In genomic region chrX:7878495-7878894, GRCm38 (mm10) we compare ENCODE assay signal across 9 mouse cellular contexts. TPM values are rescaled to one million over a fixed set of nuclear protein-coding genes. Genes with fewer than 3 reads are reported as not detected.
DNase-seq lines count a peak whose midpoint lies in the region; ATAC-seq and TF ChIP-seq lines count a peak whose summit lies in the region.
"Had no signal": no experiment of that assay in that cellular context is flagged by ENCODE, and none has a peak within 500 bp of the region (broad histone marks: within the 10 kb centered on the region; RNA-seq: fewer than 3 reads in every experiment).

No protein-coding gene starts in this region.

- WGBS in embryonic facial prominence, embryonic 12.5 days, result 34% methylated on average over 21 of the region's 21 CpGs
- WGBS in hindbrain, postnatal 0 days, result 28% methylated on average over 21 of the region's 21 CpGs
- WGBS in midbrain, embryonic 12.5 days, result 20% methylated on average over 21 of the region's 21 CpGs

- H3K27ac ChIP-seq in gastrocnemius, adult 2 months, result peak overlapping the region; percentile 74; the same call in 1 of the 2 replicates
- H3K27ac ChIP-seq in embryonic facial prominence, embryonic 12.5 days, result no peak overlapping the region
- peak overlapping the region; percentile 60 for H3K27ac ChIP-seq in hindbrain, postnatal 0 days
- no peak overlapping the region for H3K27ac ChIP-seq in midbrain, embryonic 12.5 days (replicated peaks)

- DNase-seq in gastrocnemius, adult 2 months, result peak; percentile 30
- DNase-seq in gastrocnemius, postnatal 10 days, result no peak
- peak; percentile 28 to 35 for DNase-seq in spleen, postnatal 10 days (ENCODE audit: low spot score in 2 of 2)
- no peak for DNase-seq in spleen, postnatal 14 days (ENCODE audit: low spot score in 2 of 2)
- DNase-seq in hindbrain, postnatal 0 days (ENCODE audit: low spot score), result no peak
- no peak for DNase-seq in gastrocnemius, postnatal 36 days

- H3K4me3 ChIP-seq in gastrocnemius, adult 2 months, result peak overlapping the region; percentile 79
- peak overlapping the region; percentile 46 for H3K4me3 ChIP-seq in embryonic facial prominence, embryonic 12.5 days
- peak overlapping the region; percentile 53 for H3K4me3 ChIP-seq in hindbrain, postnatal 0 days (ENCODE audit: low read length)
- H3K4me3 ChIP-seq in midbrain, embryonic 12.5 days, result peak overlapping the region; percentile 53

- no peak for TF ChIP-seq CTCF in gastrocnemius, adult 2 months (IDR thresholded peaks at IDR 0.05)
- no peak for TF ChIP-seq CTCF in hindbrain, postnatal 0 days (IDR thresholded peaks at IDR 0.05; ENCODE audit: low read depth)

- H3K4me2 ChIP-seq in embryonic facial prominence, embryonic 12.5 days (replicated peaks), result peak overlapping the region; percentile 76
- peak overlapping the region; percentile 66 for H3K4me2 ChIP-seq in hindbrain, postnatal 0 days (ENCODE audit: low read depth, low read length)
- peak overlapping the region; percentile 77 for H3K4me2 ChIP-seq in midbrain, embryonic 12.5 days (replicated peaks)

- intact Hi-C loops in gastrocnemius, adult 2 months (cut with DNase I), result loop anchor here (5.0 kb wide), 1 partner anchor 36 kb away; the partner anchor contains the start of gene Otud5
- intact Hi-C loops in gastrocnemius, postnatal 36 days (cut with DNase I), result no loop called here

- no peak for ATAC-seq in embryonic facial prominence, embryonic 12.5 days (ENCODE audit: insufficient number of reproducible peaks, insufficient read depth, low FRiP score, low TSS enrichment)
- peak; percentile 47 for ATAC-seq in hindbrain, postnatal 0 days
- no peak for ATAC-seq in midbrain, embryonic 12.5 days (ENCODE audit: low FRiP score, low read depth)

- no peaks in the 10 kb centered on the region for H3K27me3 ChIP-seq in embryonic facial prominence, embryonic 12.5 days
- no peaks in the 10 kb centered on the region for H3K27me3 ChIP-seq in hindbrain, postnatal 0 days (ENCODE audit: insufficient read depth, low read length)
- no peaks in the 10 kb centered on the region for H3K27me3 ChIP-seq in midbrain, embryonic 12.5 days

- no peaks in the 10 kb centered on the region for H3K4me1 ChIP-seq in embryonic facial prominence, embryonic 12.5 days
- H3K4me1 ChIP-seq in hindbrain, postnatal 0 days (ENCODE audit: insufficient read depth, low read length), result no peaks in the 10 kb centered on the region
- H3K4me1 ChIP-seq in midbrain, embryonic 12.5 days, result no peaks in the 10 kb centered on the region

- H3K9ac ChIP-seq in embryonic facial prominence, embryonic 12.5 days, result peak overlapping the region; percentile 27; the same call in 1 of the 2 replicates
- peak overlapping the region; percentile 54 for H3K9ac ChIP-seq in hindbrain, postnatal 0 days (replicated peaks; ENCODE audit: low read length)
- H3K9ac ChIP-seq in midbrain, embryonic 12.5 days (replicated peaks), result peak overlapping the region; percentile 52

- H3K36me3 ChIP-seq in embryonic facial prominence, embryonic 12.5 days, result peaks cover 2% of the 10 kb centered on the region; the same call in 1 of the 2 replicates
- H3K36me3 ChIP-seq in hindbrain, postnatal 0 days (ENCODE audit: insufficient read depth, low read length), result no peaks in the 10 kb centered on the region; the same call in 1 of the 2 replicates
- H3K36me3 ChIP-seq in midbrain, embryonic 12.5 days, result peaks cover 4% of the 10 kb centered on the region; the same call in 1 of the 2 replicates

- no peaks in the 10 kb centered on the region for H3K9me3 ChIP-seq in embryonic facial prominence, embryonic 12.5 days
- H3K9me3 ChIP-seq in hindbrain, postnatal 0 days (ENCODE audit: low read length), result no peaks in the 10 kb centered on the region
- H3K9me3 ChIP-seq in midbrain, embryonic 12.5 days, result no peaks in the 10 kb centered on the region

RNA-seq across cellular contexts. Expression of gene Pim2, which starts 0.4 kb away (rescaled TPM):
- 1 to 10 TPM; 1.9 to 2.0 TPM for total RNA-seq in gastrocnemius, adult 2 months (2021)
- total RNA-seq in gastrocnemius, postnatal 10 days (2021), result 1 to 10 TPM; 1.1 to 2.4 TPM
- 5.9 and 6.0 TPM in 2 replicates for polyA plus RNA-seq in embryonic facial prominence, embryonic 12.5 days (2016; fragmentation: Nextera tagmentation; extraction: Ambion mirVana)
- 13.9 and 18.3 TPM in 2 replicates for total RNA-seq in hindbrain, postnatal 0 days (2014; rRNA removed)
- polyA plus RNA-seq in hindbrain, postnatal 0 days (2015; fragmentation: Nextera tagmentation; extraction: Ambion mirVana), result 20.8 and 22.3 TPM in 2 replicates
- polyA plus RNA-seq in midbrain, embryonic 12.5 days (2016; fragmentation: Nextera tagmentation; extraction: Ambion mirVana), result 19.2 and 19.7 TPM in 2 replicates
- 1 to 10 TPM in 1 of 2 experiments, under 1 TPM in 1; 0.99 to 1.8 TPM for total RNA-seq in gastrocnemius, postnatal 36 days (2021)

RNA-seq across cellular contexts. Expression of gene Slc35a2, which starts 5.3 kb away (rescaled TPM):
- 10 to 100 TPM in 1 of 2 experiments, 1 to 10 TPM in 1; 8.8 to 10.9 TPM for total RNA-seq in gastrocnemius, adult 2 months (2021)
- 10 to 100 TPM in 1 of 2 experiments, 1 to 10 TPM in 1; 10.0 to 14.8 TPM for total RNA-seq in gastrocnemius, postnatal 10 days (2021)
- 30.4 and 33.1 TPM in 2 replicates for polyA plus RNA-seq in embryonic facial prominence, embryonic 12.5 days (2016; fragmentation: Nextera tagmentation; extraction: Ambion mirVana)
- 38.0 and 61.0 TPM in 2 replicates for total RNA-seq in hindbrain, postnatal 0 days (2014; rRNA removed)
- polyA plus RNA-seq in hindbrain, postnatal 0 days (2015; fragmentation: Nextera tagmentation; extraction: Ambion mirVana), result 43.7 and 46.2 TPM in 2 replicates
- 31.0 and 31.4 TPM in 2 replicates for polyA plus RNA-seq in midbrain, embryonic 12.5 days (2016; fragmentation: Nextera tagmentation; extraction: Ambion mirVana)
- total RNA-seq in gastrocnemius, postnatal 36 days (2021), result 1 to 10 TPM; 8.4 to 8.8 TPM

RNA-seq across cellular contexts. Expression of gene Pqbp1, which starts 20.6 kb away (rescaled TPM):
- 10 to 100 TPM; 21.7 to 22.4 TPM for total RNA-seq in gastrocnemius, adult 2 months (2021)
- total RNA-seq in gastrocnemius, postnatal 10 days (2021), result 10 to 100 TPM; 32.2 to 38.5 TPM
- polyA plus RNA-seq in embryonic facial prominence, embryonic 12.5 days (2016; fragmentation: Nextera tagmentation; extraction: Ambion mirVana), result 147 and 162 TPM in 2 replicates
- 83.8 and 100 TPM in 2 replicates for total RNA-seq in hindbrain, postnatal 0 days (2014; rRNA removed)
- 200 and 201 TPM in 2 replicates for polyA plus RNA-seq in hindbrain, postnatal 0 days (2015; fragmentation: Nextera tagmentation; extraction: Ambion mirVana)
- polyA plus RNA-seq in midbrain, embryonic 12.5 days (2016; fragmentation: Nextera tagmentation; extraction: Ambion mirVana), result 177 and 180 TPM in 2 replicates
- total RNA-seq in gastrocnemius, postnatal 36 days (2021), result 10 to 100 TPM; 21.2 to 22.0 TPM

RNA-seq across cellular contexts. Expression of gene Timm17b, which starts 20.7 kb away (rescaled TPM):
- total RNA-seq in gastrocnemius, adult 2 months (2021), result 10 to 100 TPM; 41.4 to 45.5 TPM
- total RNA-seq in gastrocnemius, postnatal 10 days (2021), result 10 to 100 TPM; 48.2 to 51.1 TPM
- polyA plus RNA-seq in embryonic facial prominence, embryonic 12.5 days (2016; fragmentation: Nextera tagmentation; extraction: Ambion mirVana), result 167 and 169 TPM in 2 replicates
- 37.3 and 47.4 TPM in 2 replicates for total RNA-seq in hindbrain, postnatal 0 days (2014; rRNA removed)
- 125 and 133 TPM in 2 replicates for polyA plus RNA-seq in hindbrain, postnatal 0 days (2015; fragmentation: Nextera tagmentation; extraction: Ambion mirVana)
- polyA plus RNA-seq in midbrain, embryonic 12.5 days (2016; fragmentation: Nextera tagmentation; extraction: Ambion mirVana), result 156 and 160 TPM in 2 replicates
- 10 to 100 TPM; 35.3 to 39.1 TPM for total RNA-seq in gastrocnemius, postnatal 36 days (2021)

RNA-seq across cellular contexts. Expression of gene Gm10491, which starts 29.1 kb away (rescaled TPM):
- total RNA-seq in gastrocnemius, adult 2 months (2021), result not detected
- not detected for total RNA-seq in gastrocnemius, postnatal 10 days (2021)
- not detected in 2 replicates for polyA plus RNA-seq in embryonic facial prominence, embryonic 12.5 days (2016; fragmentation: Nextera tagmentation; extraction: Ambion mirVana)
- total RNA-seq in hindbrain, postnatal 0 days (2014; rRNA removed), result not detected in 2 replicates
- polyA plus RNA-seq in hindbrain, postnatal 0 days (2015; fragmentation: Nextera tagmentation; extraction: Ambion mirVana), result not detected in 2 replicates
- polyA plus RNA-seq in midbrain, embryonic 12.5 days (2016; fragmentation: Nextera tagmentation; extraction: Ambion mirVana), result not detected in 2 replicates
- total RNA-seq in gastrocnemius, postnatal 36 days (2021), result not detected
- total RNA-seq: hematopoietic stem cell, adult 5-6 weeks had no signal

Comparison
In these comparisons a context has a peak if more than half of its experiments do, and no peak if none do; other contexts are left out.
1. DNase-seq: peak in gastrocnemius, adult 2 months (single experiment) and spleen, postnatal 10 days (2 of 2); none in gastrocnemius, postnatal 10 days (single experiment), spleen, postnatal 14 days (0 of 2), hindbrain, postnatal 0 days (single experiment) and gastrocnemius, postnatal 36 days (0 of 2).
2. H3K27ac ChIP-seq: peak in gastrocnemius, adult 2 months (single experiment) and hindbrain, postnatal 0 days (single experiment); none in embryonic facial prominence, embryonic 12.5 days (single experiment) and midbrain, embryonic 12.5 days (single experiment).
3. Peak in every context shown above with its lines, with median percentiles within 50 percentile points of each other: H3K4me3 ChIP-seq, H3K4me2 ChIP-seq and H3K9ac ChIP-seq.